Mouse (Mus musculus) forebrain, embryonic 12.5 days (tissue): ENCODE measurements around the gene Gcgr. TPM values are rescaled to one million over a fixed set of nuclear protein-coding genes. Genes with fewer than 3 reads are reported as not detected.
"Not testable (repeated sequence)": the region's sequence is repeated elsewhere in the genome, so short reads cannot be mapped to it uniquely, and the experiment has no call there.

Experiments used
- ATAC-seq: fragments of 200-750 bp; cut with Nextera tagmentation; 2 replicates; pipeline ENCODE4 v1.8.0; 2017; ENCODE audit warnings: moderate TSS enrichment; ENCODE audit not compliant: low FRiP score
- H3K27ac ChIP-seq: fragments of 300-500 bp; sonication (generic); 2 replicates; pipeline ENCODE4 v1.5.1; 2016; ENCODE audit warnings: mild to moderate bottlenecking
- H3K27me3 ChIP-seq: fragments of 300-500 bp; sonication (generic); 2 replicates; pipeline ENCODE4 v1.6.1; 2016; ENCODE audit warnings: mild to moderate bottlenecking
- H3K36me3 ChIP-seq: fragments of 300-500 bp; sonication (generic); replicated peaks from 2 replicates; pipeline ENCODE4 v1.6.1; 2016; ENCODE audit warnings: mild to moderate bottlenecking
- H3K4me1 ChIP-seq: fragments of 300-500 bp; sonication (generic); 2 replicates; pipeline ENCODE4 v1.6.1; 2016
- H3K4me2 ChIP-seq: fragments of 300-500 bp; sonication (generic); 2 replicates; pipeline ENCODE4 v1.6.1; 2016; ENCODE audit warnings: mild to moderate bottlenecking, moderate library complexity
- H3K4me3 ChIP-seq: fragments of 300-500 bp; sonication (generic); replicated peaks from 2 replicates; pipeline ENCODE4 v1.5.1; 2016; ENCODE audit warnings: mild to moderate bottlenecking
- H3K9ac ChIP-seq: fragments of 300-500 bp; sonication (generic); 2 replicates; pipeline ENCODE4 v1.6.1; 2016; ENCODE audit warnings: mild to moderate bottlenecking
- H3K9me3 ChIP-seq: fragments of 300-500 bp; sonication (generic); 2 replicates; pipeline ENCODE4 v1.6.1; 2016
- WGBS: fragments of 180-500 bp; shearing (Covaris S2); methylation state at CpG from one replicate; pipeline ENCODE4 v1.1.7; 2016; 5-methylcytosine and 5-hydroxymethylcytosine counted together
- polyA plus RNA-seq: library from polyadenylated mRNA; unstranded; fragments of >200 nt; fragmentation: Nextera tagmentation; extraction: Ambion mirVana; gene quantifications from 2 replicates; pipeline ENCODE4 v1.2.1, GENCODE M21; 2016

Gcgr gene
- polyA plus RNA-seq, 1 experiment from 2014 or later: 0.09 TPM

GRCm38 (mm10) chr11:120576365-120576981 lies 46.0 kb downstream of the Gcgr start:
- H3K4me1 ChIP-seq: peaks cover 35% of the 10 kb centered on the region
- no peak overlapping the region for H3K4me3 ChIP-seq

GRCm38 (mm10) chr11:120577211-120578023 lies 46.9 kb downstream of the Gcgr start:
- Histone ChIP-seq H3K27me3 (no peaks in the 10 kb centered on the region), H3K9me3 (no peaks in the 10 kb centered on the region), H3K9ac (peak overlapping the region; percentile 1; the same call in 1 of the 2 replicates), H3K4me2 (no peak overlapping the region), H3K36me3 (peaks cover 31% of the 10 kb centered on the region), H3K4me1 (peaks cover 37% of the 10 kb centered on the region), H3K4me3 (no peak overlapping the region), H3K27ac (peak overlapping the region; percentile 36; the same call in 1 of the 2 replicates)
- ATAC-seq: no peak
- 82% methylated on average over 7 of the region's 7 CpGs for WGBS

More at GRCm38 (mm10) chr11:120576365-120576981, 46.0 kb downstream of the Gcgr start:
- ATAC-seq: no peak
- Histone ChIP-seq H3K27me3 (no peaks in the 10 kb centered on the region), H3K4me2 (no peak overlapping the region), H3K36me3 (peaks cover 31% of the 10 kb centered on the region), H3K27ac (peak overlapping the region; percentile 36; the same call in 1 of the 2 replicates), H3K9ac (no peak overlapping the region), H3K9me3 (no peaks in the 10 kb centered on the region)
- 89% methylated on average over 3 of the region's 3 CpGs for WGBS

GRCm38 (mm10) chr11:120578024-120578693 lies 47.7 kb downstream of the Gcgr start:
- 90% methylated on average over 10 of the region's 10 CpGs for WGBS
- peaks cover 37% of the 10 kb centered on the region for H3K4me1 ChIP-seq
- no peaks in the 10 kb centered on the region for H3K27me3 ChIP-seq
- no peak overlapping the region for H3K4me3 ChIP-seq
- no peak overlapping the region for H3K4me2 ChIP-seq
- ATAC-seq: no peak
- peak overlapping the region; percentile 1; the same call in 1 of the 2 replicates for H3K9ac ChIP-seq
- H3K27ac ChIP-seq: 0 out of 2 replicates have a peak overlapping the region, but pooled peaks have one; percentile 13
- no peaks in the 10 kb centered on the region for H3K9me3 ChIP-seq
- peaks cover 31% of the 10 kb centered on the region for H3K36me3 ChIP-seq

- H3K4me3 ChIP-seq: no peak overlapping the region
- H3K9me3 ChIP-seq: 0 out of 2 replicates have a peak, but pooled peaks cover 1% of the 10 kb centered on the region
- 87% methylated on average over 11 of the region's 11 CpGs for WGBS
- ATAC-seq: no peak
- H3K4me2 ChIP-seq: no peak overlapping the region
- peaks cover 36% of the 10 kb centered on the region for H3K36me3 ChIP-seq
- no peak overlapping the region for H3K9ac ChIP-seq
- no peaks in the 10 kb centered on the region for H3K27me3 ChIP-seq
- H3K27ac ChIP-seq: 0 out of 2 replicates have a peak overlapping the region, but pooled peaks have one; percentile 60
- peaks cover 36% of the 10 kb centered on the region for H3K4me1 ChIP-seq
These were observed 48.3 kb downstream of the Gcgr start for GRCm38 (mm10) chr11:120578694-120579243.

GRCm38 (mm10) chr11:120579316-120580107 lies 49.0 kb downstream of the Gcgr start:
- ATAC-seq: peak; percentile 31
- H3K9ac ChIP-seq: peak overlapping the region; percentile 94; the same call in 1 of the 2 replicates
- H3K27ac ChIP-seq: peak overlapping the region; percentile 93
- WGBS: 66% methylated on average over 15 of the region's 15 CpGs
- H3K36me3 ChIP-seq: peaks cover 43% of the 10 kb centered on the region
- H3K4me1 ChIP-seq: peaks cover 29% of the 10 kb centered on the region
- no peaks in the 10 kb centered on the region for H3K27me3 ChIP-seq
- peak overlapping the region; percentile 96 for H3K4me3 ChIP-seq
- peak overlapping the region; percentile 99 for H3K4me2 ChIP-seq
- H3K9me3 ChIP-seq: 0 out of 2 replicates have a peak, but pooled peaks cover 4% of the 10 kb centered on the region

- Histone ChIP-seq H3K4me1 (peaks cover 25% of the 10 kb centered on the region), H3K27ac (peak overlapping the region; percentile 93), H3K4me2 (peak overlapping the region; percentile 99), H3K9me3 (0 out of 2 replicates have a peak, but pooled peaks cover 4% of the 10 kb centered on the region), H3K27me3 (no peaks in the 10 kb centered on the region), H3K9ac (peak overlapping the region; percentile 94), H3K4me3 (peak overlapping the region; percentile 96), H3K36me3 (peaks cover 48% of the 10 kb centered on the region)
- no peak for ATAC-seq
- WGBS: 63% methylated on average over 7 of the region's 7 CpGs
These were observed 49.7 kb downstream of the Gcgr start for GRCm38 (mm10) chr11:120580190-120580589.

GRCm38 (mm10) chr11:120580871-120581331 lies 50.4 kb downstream of the Gcgr start:
- peak; percentile 55 for ATAC-seq
- 0 out of 2 replicates have a peak, but pooled peaks cover 4% of the 10 kb centered on the region for H3K9me3 ChIP-seq
- H3K4me2 ChIP-seq: peak overlapping the region; percentile 99
- WGBS: 1% methylated on average over 43 of the region's 44 CpGs
- peak overlapping the region; percentile 94 for H3K9ac ChIP-seq
- H3K27me3 ChIP-seq: no peaks in the 10 kb centered on the region
- H3K4me3 ChIP-seq: peak overlapping the region; percentile 96
- H3K36me3 ChIP-seq: peaks cover 55% of the 10 kb centered on the region
- H3K27ac ChIP-seq: peak overlapping the region; percentile 93
- H3K4me1 ChIP-seq: peaks cover 25% of the 10 kb centered on the region

GRCm38 (mm10) chr11:120581490-120582267 lies 51.2 kb downstream of the Gcgr start, which contains the start of gene Arhgdia:
TSS of gene Arhgdia (minus strand) at chr11:120581624.
- H3K4me1 ChIP-seq: peaks cover 25% of the 10 kb centered on the region
- peaks cover 62% of the 10 kb centered on the region for H3K36me3 ChIP-seq
- peak within 1 kb of the TSS; percentile 99 for H3K4me2 ChIP-seq
- peak; percentile 65 for ATAC-seq
- peak within 1 kb of the TSS; percentile 94 for H3K9ac ChIP-seq
- H3K27ac ChIP-seq: peak within 1 kb of the TSS; percentile 93
- 4% methylated on average over 70 of the region's 75 CpGs for WGBS
- H3K9me3 ChIP-seq: 0 out of 2 replicates have a peak, but pooled peaks cover 4% of the 10 kb centered on the region
- no peaks in the 10 kb centered on the region for H3K27me3 ChIP-seq
- H3K4me3 ChIP-seq: peak within 1 kb of the TSS; percentile 96

- Histone ChIP-seq H3K36me3 (peaks cover 62% of the 10 kb centered on the region), H3K4me2 (peak overlapping the region; percentile 99), H3K9ac (peak overlapping the region; percentile 94), H3K27ac (peak overlapping the region; percentile 93), H3K27me3 (no peaks in the 10 kb centered on the region), H3K9me3 (0 out of 2 replicates have a peak, but pooled peaks cover 4% of the 10 kb centered on the region), H3K4me3 (peak overlapping the region; percentile 96), H3K4me1 (peaks cover 25% of the 10 kb centered on the region)
- no peak for ATAC-seq
- WGBS: 77% methylated on average over 8 of the region's 8 CpGs
These were observed 51.9 kb downstream of the Gcgr start for GRCm38 (mm10) chr11:120582268-120582981.

GRCm38 (mm10) chr11:120582982-120583293 lies 52.4 kb downstream of the Gcgr start:
- peaks cover 25% of the 10 kb centered on the region for H3K4me1 ChIP-seq
- H3K36me3 ChIP-seq: peaks cover 62% of the 10 kb centered on the region
- not testable (repeated sequence) for ATAC-seq, H3K9me3 ChIP-seq, H3K9ac ChIP-seq, H3K27me3 ChIP-seq, H3K4me3 ChIP-seq, H3K27ac ChIP-seq, H3K4me2 ChIP-seq
- 94% methylated on average over 2 of the region's 2 CpGs for WGBS
